Mouse (Mus musculus) G1E (cell line): ENCODE measurements around the gene Olfr730. TPM values are rescaled to one million over a fixed set of nuclear protein-coding genes. Genes with fewer than 3 reads are reported as not detected.

Experiments
- ATAC-seq: 2 replicates; pipeline ENCODE4 v1.8.0; 2016; ENCODE audit warnings: mild to moderate bottlenecking; ENCODE audit not compliant: insufficient number of reproducible peaks, poor library complexity, low FRiP score, severe bottlenecking; ENCODE audit errors: extremely low read depth
- DNase-seq: peaks from one replicate; pipeline ENCODE4 v3.0.0; 2012; ENCODE audit warnings: low spot score
- H3K27me3 ChIP-seq: 2 replicates; pipeline ENCODE4 v1.6.1; 2012; ENCODE audit warnings: mild to moderate bottlenecking, low read length, inconsistent platforms; ENCODE audit not compliant: insufficient read depth
- H3K36me3 ChIP-seq: replicated peaks from 2 replicates; pipeline ENCODE3; 2012; ENCODE audit warnings: mild to moderate bottlenecking, inconsistent platforms
- H3K4me1 ChIP-seq: 2 replicates; pipeline ENCODE4 v1.6.1; 2012; ENCODE audit warnings: low read depth, low read length, inconsistent platforms, mixed read lengths; ENCODE audit not compliant: insufficient read depth
- H3K4me3 ChIP-seq: 2 replicates; pipeline ENCODE4 v1.5.1; 2012; ENCODE audit warnings: low read depth, mild to moderate bottlenecking, inconsistent platforms, low read length, moderate library complexity, mixed read lengths
- H3K9me3 ChIP-seq: replicated peaks from 2 replicates; pipeline ENCODE4 v1.6.1; 2012; ENCODE audit warnings: inconsistent platforms
- CTCF ChIP-seq: IDR thresholded peaks from 2 replicates; pipeline ENCODE4 v1.5.1; 2012; ENCODE audit warnings: low read depth, low read length, inconsistent platforms, mixed read lengths
- GATA1 ChIP-seq: IDR thresholded peaks from 2 replicates; pipeline ENCODE4 v1.6.1; 2012; ENCODE audit warnings: borderline replicate concordance, low read length, inconsistent platforms, mixed read lengths
- GATA2 ChIP-seq: IDR thresholded peaks from 2 replicates; pipeline ENCODE4 v1.6.1; 2012; ENCODE audit warnings: low read depth, low read length, inconsistent platforms, borderline replicate concordance
- POLR2AphosphoS5 ChIP-seq: IDR thresholded peaks from 2 replicates; pipeline ENCODE4 v1.6.1; 2012; ENCODE audit warnings: low read depth, low read length, inconsistent platforms; ENCODE audit not compliant: insufficient replicate concordance
- TAL1 ChIP-seq: conservative IDR thresholded peaks from 2 replicates; pipeline ENCODE4 v1.6.1; 2012; ENCODE audit warnings: low read depth, low read length, inconsistent platforms, mixed read lengths
- polyA plus RNA-seq: library from polyadenylated mRNA; stranded (reverse); fragments of >175 nt; gene quantifications from 2 replicates; pipeline ENCODE4 v1.2.3, GENCODE M21; 2012
- total RNA-seq, 2 experiments: library from RNA; stranded (forward) in 1 of 2; stranded (reverse) in 1 of 2; fragments of 200-1000 nt in 1 of 2; fragments of >200 nt in 1 of 2; fragmentation: Nextera tagmentation in 1 of 2; gene quantifications; 2 replicates each; pipeline ENCODE4 v1.2.3; 2014 to 2017

Olfr730 gene
- total RNA-seq (2014; fragmentation: Nextera tagmentation) (not detected in 2 replicates), total RNA-seq (2017) (0.22 and 0.41 TPM in 2 replicates), polyA plus RNA-seq (not detected in 2 replicates)

- no peaks in the 10 kb centered on the region for H3K36me3 ChIP-seq
- H3K9me3 ChIP-seq = peaks cover 2% of the 10 kb centered on the region; the same call in 1 of the 2 replicates
- ATAC-seq = no peak
- no peaks in the 10 kb centered on the region for H3K27me3 ChIP-seq
- H3K4me3 ChIP-seq = no peak within 1 kb of the TSS
- no peaks in the 10 kb centered on the region for H3K4me1 ChIP-seq
- DNase-seq = no peak
- no peak for TF ChIP-seq POLR2AphosphoS5
- TF ChIP-seq GATA1 = no peak
- no peak for TF ChIP-seq GATA2
- TF ChIP-seq TAL1 = no peak
- no peak for TF ChIP-seq CTCF
Measured at GRCm38 (mm10) chr14:50188098-50188497, at the start of gene Olfr730. Gene Olfr730 (minus strand): TSS chr14:50188198.

GRCm38 (mm10) chr14:50152810-50153209 lies 35.2 kb downstream of the Olfr730 start, which contains the start of gene Olfr729:
Gene Olfr729 (minus strand): TSS chr14:50152910.
- TF ChIP-seq GATA1 (no peak), TAL1 (no peak), POLR2AphosphoS5 (no peak), GATA2 (no peak), CTCF (no peak)
- no peak for ATAC-seq

GRCm38 (mm10) chr14:50142580-50142979 lies 45.4 kb downstream of the Olfr730 start, which contains the start of gene Olfr728:
Gene Olfr728 (minus strand): TSS chr14:50142680.
- Histone ChIP-seq H3K4me1 (no peaks in the 10 kb centered on the region), H3K9me3 (no peaks in the 10 kb centered on the region), H3K36me3 (no peaks in the 10 kb centered on the region), H3K27me3 (no peaks in the 10 kb centered on the region), H3K4me3 (no peak within 1 kb of the TSS)
- TF ChIP-seq CTCF (no peak), TAL1 (no peak), GATA1 (no peak), POLR2AphosphoS5 (no peak), GATA2 (no peak)
- no peak for ATAC-seq
- DNase-seq = no peak

More at GRCm38 (mm10) chr14:50152810-50153209, 35.2 kb downstream of the Olfr730 start, which contains the start of gene Olfr729:
- Histone ChIP-seq H3K4me1 (no peaks in the 10 kb centered on the region), H3K9me3 (no peaks in the 10 kb centered on the region), H3K27me3 (no peaks in the 10 kb centered on the region), H3K4me3 (no peak within 1 kb of the TSS), H3K36me3 (no peaks in the 10 kb centered on the region)
- DNase-seq = no peak

Other genes with a start within 250 kb of the Olfr730 start
- gene Olfr724, start 224.9 kb downstream of the Olfr730 start, total RNA-seq (2014; fragmentation: Nextera tagmentation) = not detected in 2 replicates
- not detected in 2 replicates for gene Olfr724, start 224.9 kb downstream of the Olfr730 start, total RNA-seq (2017)
- gene Olfr724, start 224.9 kb downstream of the Olfr730 start, polyA plus RNA-seq = not detected in 2 replicates
- not detected in 2 replicates for gene Olfr725, start 147.8 kb downstream of the Olfr730 start, total RNA-seq (2014; fragmentation: Nextera tagmentation)
- gene Olfr725, start 147.8 kb downstream of the Olfr730 start, total RNA-seq (2017) = 0.17 TPM in 1 of 2 replicates, not detected in the other
- not detected in 2 replicates for gene Olfr725, start 147.8 kb downstream of the Olfr730 start, polyA plus RNA-seq
- gene Olfr726, start 97.2 kb downstream of the Olfr730 start, total RNA-seq (2014; fragmentation: Nextera tagmentation) = not detected in 2 replicates
- gene Olfr726, start 97.2 kb downstream of the Olfr730 start, total RNA-seq (2017) = 0.27 TPM in 1 of 2 replicates, not detected in the other
- gene Olfr726, start 97.2 kb downstream of the Olfr730 start, polyA plus RNA-seq = not detected in 2 replicates
- not detected in 2 replicates for gene Olfr727, start 65.0 kb downstream of the Olfr730 start, total RNA-seq (2014; fragmentation: Nextera tagmentation)
- not detected in 2 replicates for gene Olfr727, start 65.0 kb downstream of the Olfr730 start, total RNA-seq (2017)
- not detected in 2 replicates for gene Olfr727, start 65.0 kb downstream of the Olfr730 start, polyA plus RNA-seq
- not detected in 2 replicates for gene Olfr728, start 45.5 kb downstream of the Olfr730 start, total RNA-seq (2014; fragmentation: Nextera tagmentation)
- 0.22 and 0.23 TPM in 2 replicates for gene Olfr728, start 45.5 kb downstream of the Olfr730 start, total RNA-seq (2017)
- not detected in 2 replicates for gene Olfr728, start 45.5 kb downstream of the Olfr730 start, polyA plus RNA-seq
- not detected in 2 replicates for gene Olfr729, start 35.3 kb downstream of the Olfr730 start, total RNA-seq (2014; fragmentation: Nextera tagmentation)
- gene Olfr729, start 35.3 kb downstream of the Olfr730 start, total RNA-seq (2017) = under 0.01 and 0.05 TPM in 2 replicates
- not detected in 2 replicates for gene Olfr729, start 35.3 kb downstream of the Olfr730 start, polyA plus RNA-seq
- not detected in 2 replicates for gene Olfr731, start 53.7 kb upstream of the Olfr730 start, total RNA-seq (2014; fragmentation: Nextera tagmentation)
- under 0.01 and 0.22 TPM in 2 replicates for gene Olfr731, start 53.7 kb upstream of the Olfr730 start, total RNA-seq (2017)
- not detected in 2 replicates for gene Olfr731, start 53.7 kb upstream of the Olfr730 start, polyA plus RNA-seq
- not detected in 2 replicates for gene Olfr732, start 96.0 kb upstream of the Olfr730 start, total RNA-seq (2014; fragmentation: Nextera tagmentation)
- gene Olfr732, start 96.0 kb upstream of the Olfr730 start, total RNA-seq (2017) = 0.11 TPM in 1 of 2 replicates, not detected in the other
- gene Olfr732, start 96.0 kb upstream of the Olfr730 start, polyA plus RNA-seq = not detected in 2 replicates
- gene Olfr733, start 113.3 kb upstream of the Olfr730 start, total RNA-seq (2014; fragmentation: Nextera tagmentation) = not detected in 2 replicates
- 0.16 TPM in 1 of 2 replicates, not detected in the other for gene Olfr733, start 113.3 kb upstream of the Olfr730 start, total RNA-seq (2017)
- gene Olfr733, start 113.3 kb upstream of the Olfr730 start, polyA plus RNA-seq = not detected in 2 replicates
- not detected in 2 replicates for gene Olfr734, start 138.6 kb upstream of the Olfr730 start, total RNA-seq (2014; fragmentation: Nextera tagmentation)
- gene Olfr734, start 138.6 kb upstream of the Olfr730 start, total RNA-seq (2017) = 0.06 and 0.16 TPM in 2 replicates
- gene Olfr734, start 138.6 kb upstream of the Olfr730 start, polyA plus RNA-seq = not detected in 2 replicates
- not detected in 2 replicates for gene Olfr735, start 160.7 kb upstream of the Olfr730 start, total RNA-seq (2014; fragmentation: Nextera tagmentation)
- gene Olfr735, start 160.7 kb upstream of the Olfr730 start, total RNA-seq (2017) = 0.44 TPM in 1 of 2 replicates, not detected in the other
- not detected in 2 replicates for gene Olfr735, start 160.7 kb upstream of the Olfr730 start, polyA plus RNA-seq
- not detected in 2 replicates for gene Tlr11, start 169.7 kb upstream of the Olfr730 start, total RNA-seq (2014; fragmentation: Nextera tagmentation)
- 0.11 TPM in 1 of 2 replicates, not detected in the other for gene Tlr11, start 169.7 kb upstream of the Olfr730 start, total RNA-seq (2017)
- gene Tlr11, start 169.7 kb upstream of the Olfr730 start, polyA plus RNA-seq = not detected in 2 replicates
- not detected in 2 replicates for gene Olfr736, start 193.0 kb upstream of the Olfr730 start, total RNA-seq (2014; fragmentation: Nextera tagmentation)
- 0.11 TPM in 1 of 2 replicates, not detected in the other for gene Olfr736, start 193.0 kb upstream of the Olfr730 start, total RNA-seq (2017)
- gene Olfr736, start 193.0 kb upstream of the Olfr730 start, polyA plus RNA-seq = not detected in 2 replicates
- gene Olfr738, start 219.4 kb upstream of the Olfr730 start, total RNA-seq (2014; fragmentation: Nextera tagmentation) = not detected in 2 replicates
- not detected in 2 replicates for gene Olfr738, start 219.4 kb upstream of the Olfr730 start, total RNA-seq (2017)
- gene Olfr738, start 219.4 kb upstream of the Olfr730 start, polyA plus RNA-seq = not detected in 2 replicates
- gene Olfr739, start 230.4 kb upstream of the Olfr730 start, total RNA-seq (2014; fragmentation: Nextera tagmentation) = not detected in 2 replicates
- 0.05 and 0.17 TPM in 2 replicates for gene Olfr739, start 230.4 kb upstream of the Olfr730 start, total RNA-seq (2017)
- gene Olfr739, start 230.4 kb upstream of the Olfr730 start, polyA plus RNA-seq = not detected in 2 replicates